10 mouse cellular contexts compared by ENCODE assay signal in the genomic region with DNA sequence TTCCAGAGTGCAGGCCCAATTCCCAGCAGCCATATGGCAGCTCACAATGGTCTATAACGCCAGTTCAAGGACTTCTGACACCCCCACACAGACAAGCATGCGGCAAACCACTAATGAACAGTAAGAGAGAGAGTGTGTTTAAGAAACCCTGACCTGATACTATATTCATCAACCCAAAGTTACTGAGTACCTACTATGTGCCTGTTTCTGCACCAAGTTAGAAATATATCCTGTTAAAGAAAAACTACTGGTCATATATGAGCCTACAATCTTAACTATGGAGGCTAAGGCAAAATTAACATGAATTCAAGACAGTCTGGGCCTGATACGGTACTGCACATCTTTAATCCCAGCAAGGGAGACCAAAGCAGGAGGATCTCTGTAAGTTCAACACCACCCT. TPM values are rescaled to one million over a fixed set of nuclear protein-coding genes. Genes with fewer than 3 reads are reported as not detected.
DNase-seq lines count a peak whose midpoint lies in the region; ATAC-seq lines count a peak whose summit lies in the region.
"Had no signal": no experiment of that assay in that cellular context is flagged by ENCODE, and none has a peak within 500 bp of the region (broad histone marks: within the 10 kb centered on the region; RNA-seq: fewer than 3 reads in every experiment).

No protein-coding gene starts in this region.

- peak overlapping the region; percentile 89 for H3K4me2 ChIP-seq in kidney, embryonic 14.5 days (replicated peaks; ENCODE audit: low read depth, low read length)
- peak overlapping the region; percentile 89 for H3K4me2 ChIP-seq in embryonic facial prominence, embryonic 11.5 days (ENCODE audit: low read depth, low read length)
- peak overlapping the region; percentile 90 for H3K4me2 ChIP-seq in intestine, embryonic 15.5 days (replicated peaks)
- H3K4me2 ChIP-seq in midbrain, embryonic 16.5 days (ENCODE audit: low read length): peak overlapping the region; percentile 87

- H3K36me3 ChIP-seq in kidney, embryonic 14.5 days (ENCODE audit: control insufficient read depth, insufficient read depth, low read length): no peaks in the 10 kb centered on the region
- H3K36me3 ChIP-seq in embryonic facial prominence, embryonic 11.5 days (replicated peaks; ENCODE audit: control insufficient read depth, insufficient read depth, low read depth, low read length): no peaks in the 10 kb centered on the region
- H3K36me3 ChIP-seq in intestine, embryonic 15.5 days: no peaks in the 10 kb centered on the region
- no peaks in the 10 kb centered on the region for H3K36me3 ChIP-seq in midbrain, embryonic 16.5 days (ENCODE audit: control insufficient read depth, insufficient read depth, low read length)

- 59% methylated on average over 3 of the region's 3 CpGs for WGBS in kidney, embryonic 14.5 days
- WGBS in embryonic facial prominence, embryonic 11.5 days: 88% methylated on average over 3 of the region's 3 CpGs
- WGBS in intestine, embryonic 15.5 days: 81% methylated on average over 3 of the region's 3 CpGs
- WGBS in midbrain, embryonic 16.5 days: 71% methylated on average over 3 of the region's 3 CpGs

- no peaks in the 10 kb centered on the region for H3K9me3 ChIP-seq in kidney, embryonic 14.5 days (ENCODE audit: control insufficient read depth, low read length)
- no peaks in the 10 kb centered on the region for H3K9me3 ChIP-seq in embryonic facial prominence, embryonic 11.5 days (replicated peaks; ENCODE audit: control insufficient read depth, low read length)
- H3K9me3 ChIP-seq in intestine, embryonic 15.5 days: no peaks in the 10 kb centered on the region
- H3K9me3 ChIP-seq in midbrain, embryonic 16.5 days (replicated peaks; ENCODE audit: control insufficient read depth, low read length, poor library complexity, severe bottlenecking): no peaks in the 10 kb centered on the region

- peak overlapping the region; percentile 77 for H3K4me3 ChIP-seq in kidney, embryonic 14.5 days (ENCODE audit: low read length)
- H3K4me3 ChIP-seq in embryonic facial prominence, embryonic 11.5 days (ENCODE audit: low read depth, low read length): peak overlapping the region; percentile 56; the same call in 1 of the 2 replicates
- H3K4me3 ChIP-seq in intestine, embryonic 15.5 days (replicated peaks): peak overlapping the region; percentile 67
- peak overlapping the region; percentile 69 for H3K4me3 ChIP-seq in midbrain, embryonic 16.5 days (ENCODE audit: low read depth, low read length)

- H3K27me3 ChIP-seq in kidney, embryonic 14.5 days (ENCODE audit: control insufficient read depth, insufficient read depth, low read length): no peaks in the 10 kb centered on the region
- H3K27me3 ChIP-seq in embryonic facial prominence, embryonic 11.5 days (ENCODE audit: control insufficient read depth, insufficient read depth, low read length): no peaks in the 10 kb centered on the region
- H3K27me3 ChIP-seq in intestine, embryonic 15.5 days (replicated peaks): no peaks in the 10 kb centered on the region
- H3K27me3 ChIP-seq in midbrain, embryonic 16.5 days (ENCODE audit: control insufficient read depth, insufficient read depth, low read depth, low read length): no peaks in the 10 kb centered on the region

- H3K27ac ChIP-seq in kidney, embryonic 14.5 days (ENCODE audit: low read depth, low read length): no peak overlapping the region
- no peak overlapping the region for H3K27ac ChIP-seq in embryonic facial prominence, embryonic 11.5 days (replicated peaks; ENCODE audit: low read depth, low read length)
- no peak overlapping the region for H3K27ac ChIP-seq in intestine, embryonic 15.5 days
- H3K27ac ChIP-seq in midbrain, embryonic 16.5 days (ENCODE audit: low read length): no peak overlapping the region

- ATAC-seq in kidney, embryonic 14.5 days (ENCODE audit: low FRiP score, low TSS enrichment): no peak
- ATAC-seq in embryonic facial prominence, embryonic 11.5 days (replicated peaks; ENCODE audit: insufficient number of reproducible peaks, low FRiP score, low TSS enrichment, low read depth): no peak
- no peak for ATAC-seq in intestine, embryonic 15.5 days
- no peak for ATAC-seq in midbrain, embryonic 16.5 days

- DNase-seq in kidney, postnatal 25 days: no peak
- no peak for DNase-seq in embryonic facial prominence, embryonic 11.5 days (ENCODE audit: low spot score)
- no peak for DNase-seq in embryo, embryonic 9.5 days (ENCODE audit: extremely low spot score)
- no peak for DNase-seq in Muller cell, postnatal 12 days (ENCODE audit: inconsistent ontology term)
- no peak for DNase-seq in urinary bladder, postnatal 10 days (ENCODE audit: low spot score)
- DNase-seq: heart, adult 2 months; thymus, postnatal 25 days had no signal

- H3K9ac ChIP-seq in kidney, embryonic 14.5 days (ENCODE audit: low read depth, low read length): peak overlapping the region; percentile 81; the same call in 1 of the 2 replicates
- H3K9ac ChIP-seq in embryonic facial prominence, embryonic 11.5 days (replicated peaks; ENCODE audit: low read length): peak overlapping the region; percentile 77; the same call in 1 of the 2 replicates
- H3K9ac ChIP-seq in intestine, embryonic 15.5 days: peak overlapping the region; percentile 74
- peak overlapping the region; percentile 81 for H3K9ac ChIP-seq in midbrain, embryonic 16.5 days (ENCODE audit: low read depth, low read length)

- peaks cover 4% of the 10 kb centered on the region; the same call in 1 of the 2 replicates for H3K4me1 ChIP-seq in kidney, embryonic 14.5 days (ENCODE audit: control insufficient read depth, insufficient read depth, low read length)
- H3K4me1 ChIP-seq in embryonic facial prominence, embryonic 11.5 days (ENCODE audit: control insufficient read depth, insufficient read depth, low read length): no peaks in the 10 kb centered on the region
- peaks cover 10% of the 10 kb centered on the region for H3K4me1 ChIP-seq in intestine, embryonic 15.5 days (replicated peaks)
- H3K4me1 ChIP-seq in midbrain, embryonic 16.5 days (ENCODE audit: control insufficient read depth, insufficient read depth, low read length): peaks cover 13% of the 10 kb centered on the region

RNA-seq across cellular contexts. Expression of a gene that starts 1.3 kb away (rescaled TPM):
- 98.0 and 123 TPM in 2 replicates for polyA plus RNA-seq in kidney, embryonic 14.5 days (2014; fragmentation: Nextera tagmentation; extraction: Ambion mirVana)
- 27.5 and 29.4 TPM in 2 replicates for polyA plus RNA-seq in embryonic facial prominence, embryonic 11.5 days (2014; fragmentation: Nextera tagmentation; extraction: Ambion mirVana)
- 90.0 and 91.6 TPM in 2 replicates for polyA plus RNA-seq in intestine, embryonic 15.5 days (2015; fragmentation: Nextera tagmentation; extraction: Ambion mirVana)
- polyA plus RNA-seq in midbrain, embryonic 16.5 days (2015; fragmentation: Nextera tagmentation; extraction: Ambion mirVana): 16.7 and 18.1 TPM in 2 replicates

RNA-seq across cellular contexts. Expression of a gene that starts 17.2 kb away (rescaled TPM):
- polyA plus RNA-seq in kidney, embryonic 14.5 days (2014; fragmentation: Nextera tagmentation; extraction: Ambion mirVana): 0.34 and 0.50 TPM in 2 replicates
- polyA plus RNA-seq in embryonic facial prominence, embryonic 11.5 days (2014; fragmentation: Nextera tagmentation; extraction: Ambion mirVana): 0.14 TPM in 2 replicates
- polyA plus RNA-seq in intestine, embryonic 15.5 days (2015; fragmentation: Nextera tagmentation; extraction: Ambion mirVana): not detected in 2 replicates
- polyA plus RNA-seq in midbrain, embryonic 16.5 days (2015; fragmentation: Nextera tagmentation; extraction: Ambion mirVana): not detected in 2 replicates
- polyA plus RNA-seq: heart, adult 2 months had no signal

RNA-seq across cellular contexts. Expression of a gene that starts 41.6 kb away (rescaled TPM):
- polyA plus RNA-seq in kidney, embryonic 14.5 days (2014; fragmentation: Nextera tagmentation; extraction: Ambion mirVana): 0.26 and 0.37 TPM in 2 replicates
- 0.14 TPM in 1 of 2 replicates, not detected in the other for polyA plus RNA-seq in embryonic facial prominence, embryonic 11.5 days (2014; fragmentation: Nextera tagmentation; extraction: Ambion mirVana)
- polyA plus RNA-seq in intestine, embryonic 15.5 days (2015; fragmentation: Nextera tagmentation; extraction: Ambion mirVana): 0.19 and 0.43 TPM in 2 replicates
- not detected in 2 replicates for polyA plus RNA-seq in midbrain, embryonic 16.5 days (2015; fragmentation: Nextera tagmentation; extraction: Ambion mirVana)
- polyA plus RNA-seq: heart, adult 2 months had no signal

RNA-seq across cellular contexts. Expression of a gene that starts 52.6 kb away (rescaled TPM):
- polyA plus RNA-seq in kidney, embryonic 14.5 days (2014; fragmentation: Nextera tagmentation; extraction: Ambion mirVana): 5.0 and 6.4 TPM in 2 replicates
- polyA plus RNA-seq in embryonic facial prominence, embryonic 11.5 days (2014; fragmentation: Nextera tagmentation; extraction: Ambion mirVana): 0.93 and 1.1 TPM in 2 replicates
- 12.2 and 12.7 TPM in 2 replicates for polyA plus RNA-seq in intestine, embryonic 15.5 days (2015; fragmentation: Nextera tagmentation; extraction: Ambion mirVana)
- polyA plus RNA-seq in midbrain, embryonic 16.5 days (2015; fragmentation: Nextera tagmentation; extraction: Ambion mirVana): 0.11 and 0.13 TPM in 2 replicates

RNA-seq across cellular contexts. Expression of a gene that starts 57.0 kb away (rescaled TPM):
- 424 TPM in 2 replicates for polyA plus RNA-seq in kidney, embryonic 14.5 days (2014; fragmentation: Nextera tagmentation; extraction: Ambion mirVana)
- polyA plus RNA-seq in embryonic facial prominence, embryonic 11.5 days (2014; fragmentation: Nextera tagmentation; extraction: Ambion mirVana): 316 TPM in 2 replicates
- 362 and 375 TPM in 2 replicates for polyA plus RNA-seq in intestine, embryonic 15.5 days (2015; fragmentation: Nextera tagmentation; extraction: Ambion mirVana)
- polyA plus RNA-seq in midbrain, embryonic 16.5 days (2015; fragmentation: Nextera tagmentation; extraction: Ambion mirVana): 421 and 430 TPM in 2 replicates
